Mouse (Mus musculus): ENCODE results near the gene Ptch1.

Gene Ptch1

DNA sequence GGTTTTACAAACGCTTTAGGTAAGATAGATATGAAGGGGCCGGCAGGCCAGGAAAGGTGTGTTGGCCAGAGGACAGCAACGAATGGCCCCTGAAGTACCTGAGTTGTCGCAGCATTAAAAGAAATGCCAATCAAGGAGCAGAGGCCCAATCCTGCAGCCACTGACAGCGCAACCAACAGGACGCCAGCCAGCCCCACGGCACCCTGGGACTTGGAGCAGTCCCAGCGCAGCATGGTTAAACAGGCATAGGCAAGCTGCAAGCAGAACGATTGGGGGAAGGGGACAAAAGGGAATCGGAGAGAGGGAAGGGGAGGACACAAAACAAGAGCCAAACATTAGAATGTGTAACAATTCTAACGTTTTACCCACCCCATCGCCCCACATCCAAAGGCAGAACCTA lies 32.8 kb downstream of the Ptch1 start:
- DNase-seq (ENCODE audit: low read depth, low spot score), result peak; percentile 50

DNA sequence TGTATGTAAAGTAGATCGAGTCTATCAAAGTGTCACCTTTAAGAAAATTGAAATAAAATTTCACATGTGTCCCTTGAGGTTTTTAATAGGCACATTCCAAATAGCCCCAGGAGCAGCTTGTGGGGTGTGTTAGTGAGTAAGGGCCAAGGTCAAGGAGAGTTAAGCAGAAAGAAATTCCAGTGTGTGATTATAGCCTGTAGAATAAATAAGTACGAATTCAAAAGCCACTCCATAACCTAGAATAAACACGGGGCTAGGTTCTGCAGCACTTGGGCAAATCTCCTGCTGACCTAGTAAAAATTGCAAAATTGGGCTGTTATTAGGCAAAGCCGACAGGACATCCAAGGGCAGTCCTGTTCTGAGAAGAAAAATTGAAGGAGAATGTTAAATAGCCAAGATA lies 38.4 kb downstream of the Ptch1 start:
- DNase-seq (ENCODE audit: low read depth, low spot score), result no peak

DNA sequence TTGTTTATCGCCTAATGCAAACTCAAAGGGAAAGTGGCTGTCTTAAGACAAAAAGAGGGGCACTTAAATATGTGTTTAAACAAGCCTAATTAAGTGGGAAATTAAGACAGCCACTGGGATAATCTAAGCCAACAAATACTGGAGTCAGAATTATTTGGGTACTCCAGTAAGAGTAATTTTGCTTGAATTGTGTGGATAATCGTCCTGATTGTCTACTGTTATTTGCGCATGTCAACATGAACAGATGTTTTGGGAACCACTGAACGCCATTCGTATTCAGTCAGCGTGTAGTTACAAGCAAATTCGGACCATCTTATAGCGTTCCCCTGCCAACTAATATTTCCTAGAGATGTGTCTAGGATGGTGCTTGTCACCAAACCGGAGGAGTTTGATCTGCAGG lies 42.5 kb downstream of the Ptch1 start:
- DNase-seq (ENCODE audit: low read depth, low spot score), result no peak

DNA sequence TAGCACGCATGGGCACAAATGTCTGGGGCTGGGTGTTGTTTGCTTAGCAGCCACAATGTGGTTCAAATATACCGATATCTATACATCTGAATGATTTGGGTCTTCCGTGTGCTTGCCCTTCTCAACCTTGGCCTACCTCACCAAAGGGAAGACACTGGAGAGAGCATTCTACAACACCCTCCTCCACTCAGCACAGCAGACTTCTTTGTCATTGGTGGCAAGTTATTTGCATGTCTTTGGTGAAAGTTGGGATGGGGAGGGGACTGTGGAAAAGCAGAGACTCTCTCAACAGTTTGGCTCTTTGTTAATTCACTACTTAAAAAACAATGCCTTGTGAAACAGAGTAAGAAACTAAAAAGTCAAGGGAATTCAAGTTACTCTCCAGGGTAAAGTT lies 43.0 kb downstream of the Ptch1 start:
- DNase-seq (ENCODE audit: low read depth, low spot score), result peak; percentile 95

DNA sequence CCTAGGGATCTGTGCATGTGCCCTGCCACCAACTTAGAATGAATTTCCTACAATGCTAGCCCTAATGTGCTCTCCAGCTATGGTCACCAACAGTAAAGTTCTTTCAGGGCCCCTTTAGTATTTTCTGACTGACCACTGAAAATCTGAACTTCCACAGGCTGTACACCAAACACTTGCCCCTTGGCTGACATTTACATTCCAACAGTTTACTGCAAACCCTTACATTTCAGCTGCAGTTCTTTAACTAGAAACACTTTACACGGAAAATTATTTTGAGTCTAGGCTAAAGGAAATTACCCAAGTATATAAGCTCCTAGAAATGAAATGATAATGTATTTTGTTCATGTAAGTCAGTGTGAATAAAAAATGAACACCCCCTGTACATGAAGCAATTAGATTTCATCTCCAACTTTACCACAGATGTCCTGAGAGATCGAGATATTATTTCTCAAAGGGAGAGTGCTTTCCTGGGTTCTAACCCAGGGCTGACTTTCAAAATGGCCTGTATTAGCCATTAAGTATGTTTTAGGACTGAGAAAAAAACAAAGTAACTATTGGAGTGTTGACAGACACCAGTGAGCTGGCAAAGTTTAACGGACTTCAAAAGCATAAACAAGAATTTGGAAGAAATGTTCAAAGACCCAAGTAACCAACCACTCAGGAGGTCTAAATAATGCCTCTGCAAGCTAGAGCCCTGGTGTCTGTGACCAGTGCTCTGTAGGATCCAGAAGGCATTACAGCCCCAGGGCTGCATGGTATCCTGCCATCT lies 43.6 kb downstream of the Ptch1 start:
- no peak for DNase-seq (ENCODE audit: low read depth, low spot score)

DNA sequence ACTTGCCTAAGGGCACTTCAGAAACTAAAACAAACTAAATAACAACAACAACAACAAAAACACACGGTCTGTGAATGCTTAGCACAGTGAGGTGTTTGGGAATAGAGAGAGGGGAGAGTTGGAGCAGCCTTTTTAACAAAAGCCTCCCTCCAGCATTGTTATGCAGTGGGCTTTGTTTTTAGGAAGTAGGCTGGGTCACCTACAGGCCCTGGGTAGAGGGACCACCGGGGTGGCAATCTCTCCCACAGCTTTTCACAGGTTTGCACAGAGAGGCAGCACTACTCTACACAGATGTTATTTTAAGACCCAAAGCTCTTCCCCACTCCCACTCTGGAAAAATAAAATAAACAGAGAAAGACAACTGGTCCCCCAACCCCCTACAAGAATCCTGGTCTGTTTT lies 44.5 kb downstream of the Ptch1 start:
- DNase-seq (ENCODE audit: low read depth, low spot score), result peak; percentile 69

DNA sequence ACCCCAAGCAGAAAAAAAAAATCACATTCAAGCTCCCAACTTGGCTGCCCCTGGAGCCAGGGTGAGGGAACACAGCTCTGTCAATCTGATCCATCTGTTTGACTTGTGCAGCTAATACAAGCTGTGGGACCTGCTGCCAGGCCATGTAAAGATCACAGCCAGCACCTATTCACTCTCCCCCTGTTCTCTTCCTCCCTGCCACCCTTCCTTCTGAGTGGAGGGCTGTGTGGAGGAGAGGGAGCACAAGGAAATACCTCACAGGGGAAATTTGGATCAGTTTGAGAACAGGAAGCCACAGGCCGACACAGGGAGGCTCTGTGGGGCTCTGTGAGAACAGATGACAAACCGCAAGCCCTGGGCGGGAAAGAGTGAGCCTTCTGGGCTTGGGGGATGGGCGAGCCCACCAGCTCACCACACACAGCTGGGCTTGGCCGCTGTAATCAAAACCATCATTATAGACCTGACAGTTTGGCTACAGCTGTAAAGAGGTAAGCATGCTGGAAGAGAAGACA lies 45.2 kb downstream of the Ptch1 start:
- peak; percentile 53 for DNase-seq (ENCODE audit: low read depth, low spot score)

DNA sequence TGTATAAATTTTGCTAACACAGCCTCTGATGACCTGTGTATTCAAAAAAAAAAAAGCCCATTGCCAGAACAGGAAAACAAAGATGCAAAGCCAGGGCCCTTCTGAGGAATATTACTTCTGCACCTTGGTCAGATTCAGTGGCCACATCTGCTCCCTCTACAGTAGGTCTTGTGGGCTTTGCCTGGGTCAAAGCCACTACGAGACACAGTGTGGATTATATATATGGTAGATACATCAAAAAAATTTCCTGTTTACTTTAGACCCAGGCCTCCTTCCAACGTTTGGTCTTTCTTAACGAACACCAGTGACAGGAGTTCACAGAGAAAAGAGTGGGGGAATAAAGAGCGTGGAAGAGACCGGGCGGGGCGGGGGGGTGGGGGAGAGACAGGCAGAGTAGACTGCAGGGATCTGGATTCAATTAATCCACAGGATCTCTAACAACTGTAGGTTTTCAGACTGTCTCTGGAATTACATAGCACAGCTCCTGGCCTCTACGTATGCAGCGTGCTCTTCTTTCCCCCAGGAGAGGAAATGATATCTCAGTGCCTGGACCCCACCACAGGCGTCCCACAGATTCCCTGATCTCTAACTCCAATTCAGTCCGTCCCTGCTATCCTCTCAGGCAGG lies 47.7 kb downstream of the Ptch1 start:
- DNase-seq (ENCODE audit: low read depth, low spot score), result no peak

DNA sequence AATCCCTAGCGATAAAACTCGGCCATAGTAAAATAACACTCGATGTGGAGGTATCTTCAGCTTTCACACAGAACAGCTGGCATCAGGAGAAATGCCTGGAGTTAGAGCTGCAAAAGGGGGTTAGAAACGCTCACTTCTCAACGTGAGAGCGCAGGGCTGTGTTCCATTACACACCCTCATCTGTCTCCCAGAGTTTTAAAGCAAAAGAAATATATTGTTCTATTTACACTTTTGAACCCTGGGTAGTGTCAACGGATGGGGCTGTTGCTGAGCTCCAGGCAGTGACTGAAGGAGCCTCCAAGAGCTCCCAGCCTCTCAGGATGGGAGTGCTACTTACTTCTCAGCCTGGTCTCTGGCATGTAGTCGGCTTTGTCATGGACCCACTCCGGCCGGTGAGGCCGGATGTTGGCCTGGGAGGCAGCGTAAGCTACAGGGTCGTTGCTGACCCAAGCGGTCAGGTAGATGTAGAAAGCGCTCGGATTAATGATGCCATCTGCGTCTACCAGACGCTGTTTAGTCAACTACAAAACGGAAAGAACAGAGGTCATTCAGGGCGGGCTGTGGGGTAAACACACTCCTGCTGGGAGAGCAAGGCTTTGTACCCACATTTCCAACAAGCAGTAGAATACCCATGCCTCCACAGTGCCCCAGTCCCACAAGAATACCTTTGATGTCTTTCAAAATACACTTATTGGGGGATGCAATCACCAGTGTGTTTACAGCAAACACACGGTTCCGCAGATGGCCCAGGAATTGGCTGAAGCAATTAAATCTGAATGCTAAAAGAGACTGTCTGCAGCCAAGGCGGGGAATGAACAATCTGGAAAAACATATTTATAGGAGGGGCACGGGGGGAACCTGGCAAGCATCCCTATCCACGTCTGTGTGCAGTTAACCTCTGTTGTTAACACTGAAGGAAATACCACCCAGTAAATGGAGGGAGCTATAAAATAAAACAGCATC lies 48.5 kb downstream of the Ptch1 start:
- no peak for DNase-seq (ENCODE audit: low read depth, low spot score)

DNA sequence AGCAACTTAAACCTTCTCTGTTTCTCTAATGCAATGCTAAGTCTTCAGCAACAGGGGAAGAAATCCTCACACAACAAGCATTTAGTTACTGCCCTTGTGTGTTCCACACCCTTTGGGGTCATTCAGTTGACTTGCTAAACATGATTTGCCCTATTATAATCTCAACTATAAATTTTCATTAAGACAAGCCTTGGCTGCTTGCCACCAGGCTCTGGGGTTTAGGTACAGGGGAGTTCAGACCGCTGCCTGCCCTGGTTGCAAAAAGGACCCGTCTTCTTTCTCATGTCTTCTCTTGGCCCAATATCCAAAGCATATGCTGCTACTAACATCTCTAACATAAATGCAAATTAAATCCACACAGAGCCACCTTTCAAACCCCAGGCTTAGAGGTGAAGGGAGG lies 49.3 kb downstream of the Ptch1 start:
- DNase-seq (ENCODE audit: low read depth, low spot score), result no peak

DNA sequence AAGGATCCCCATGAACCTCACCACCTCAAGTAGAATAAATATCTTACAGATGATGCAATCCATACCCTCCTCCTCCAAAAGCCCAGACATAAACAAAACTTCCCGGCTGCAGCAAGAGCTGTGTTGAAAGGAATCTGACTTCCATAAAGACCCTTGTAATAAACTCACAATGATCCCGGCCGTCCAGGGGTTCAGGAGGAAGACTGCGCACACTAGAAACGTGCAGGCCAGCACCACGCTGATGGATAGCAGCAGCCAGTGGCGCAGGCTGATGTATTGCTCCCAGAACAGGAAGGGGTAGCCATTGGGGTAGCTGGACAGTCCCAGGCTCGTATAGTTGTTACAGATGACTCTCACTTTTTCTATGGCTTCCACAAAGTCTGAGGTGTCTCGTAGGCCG lies 50.6 kb downstream of the Ptch1 start:
- peak; percentile 29 for DNase-seq (ENCODE audit: low read depth, low spot score)

DNA sequence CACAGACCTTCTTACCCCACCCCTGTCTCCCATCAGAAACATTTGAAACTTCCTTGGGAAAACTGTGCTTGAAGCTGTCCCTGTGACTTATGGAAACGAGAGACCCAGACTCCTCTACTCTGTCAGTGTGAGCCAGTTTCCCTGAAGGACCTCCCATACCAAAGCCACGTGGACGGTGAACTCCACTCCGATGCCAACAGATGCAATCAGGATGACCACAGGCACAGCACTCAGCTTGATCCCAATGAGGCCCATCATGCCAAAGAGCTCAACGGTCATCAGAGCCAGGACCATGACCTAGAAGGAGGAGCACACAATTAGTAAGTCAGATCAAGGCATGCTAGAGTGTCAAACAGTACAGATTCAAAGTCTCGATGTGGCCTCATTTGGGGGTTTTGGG lies 53.3 kb downstream of the Ptch1 start:
- no peak for DNase-seq (ENCODE audit: low read depth, low spot score)

DNA sequence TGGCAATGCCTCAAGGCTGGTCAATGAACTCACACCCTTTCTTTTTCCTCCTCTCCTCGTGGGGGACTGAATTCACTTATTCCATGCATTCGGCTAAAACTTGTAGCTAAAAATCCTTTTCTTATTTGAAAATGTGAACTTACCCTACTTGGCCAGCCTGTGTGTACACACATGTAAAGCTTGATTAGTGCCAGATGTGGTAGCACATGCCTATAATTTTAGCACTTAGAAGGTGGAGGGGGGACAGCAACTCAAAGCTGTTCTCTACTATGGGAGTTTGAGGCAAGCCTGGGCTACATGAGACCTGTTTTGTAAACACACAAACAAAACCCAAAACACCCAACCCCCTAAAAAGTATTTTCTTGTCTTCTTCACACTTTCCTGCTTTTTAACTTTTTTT lies 56.9 kb downstream of the Ptch1 start:
- no peak for DNase-seq (ENCODE audit: low read depth, low spot score)

DNA sequence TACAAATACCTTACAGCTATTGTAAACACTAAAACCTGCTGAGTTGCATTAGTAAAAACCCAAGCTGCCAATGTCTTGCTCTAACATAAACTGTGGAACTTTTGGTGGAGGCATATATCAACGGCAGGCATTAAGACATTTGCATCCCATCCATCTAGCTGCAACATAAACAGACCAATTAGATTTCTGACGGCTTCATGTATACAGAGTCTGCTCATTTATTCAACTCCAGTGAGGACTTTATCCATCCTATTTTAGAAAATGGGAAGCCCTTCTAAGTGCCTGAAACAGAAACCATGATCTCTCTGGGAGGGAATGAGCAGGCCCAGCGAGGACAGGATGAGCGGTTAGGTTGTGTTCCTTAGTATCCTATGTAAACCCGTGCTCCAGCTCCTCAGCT lies 57.9 kb downstream of the Ptch1 start:
- no peak for DNase-seq (ENCODE audit: low read depth, low spot score)

DNA sequence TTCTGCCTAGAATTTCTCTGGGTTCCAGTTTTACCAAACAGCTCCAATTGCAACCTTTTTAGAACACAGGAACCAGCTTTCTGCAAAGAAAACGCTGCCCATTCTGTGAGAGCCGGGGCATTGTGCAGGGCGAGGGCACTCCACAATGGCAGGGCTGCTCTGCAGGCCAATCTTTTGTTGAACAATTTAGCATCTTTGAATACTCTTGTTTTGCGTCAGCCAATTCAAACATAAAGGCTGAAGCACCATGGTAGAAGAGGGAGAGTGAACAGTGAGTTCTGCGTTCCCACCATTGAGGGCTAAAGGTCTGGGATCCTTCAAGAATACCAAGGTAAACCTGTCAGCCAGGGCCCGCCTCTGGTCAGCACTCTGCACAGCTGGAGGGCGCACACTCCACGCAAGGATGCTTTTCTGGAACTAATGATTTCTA lies 58.5 kb downstream of the Ptch1 start:
- DNase-seq (ENCODE audit: low read depth, low spot score), result no peak

DNA sequence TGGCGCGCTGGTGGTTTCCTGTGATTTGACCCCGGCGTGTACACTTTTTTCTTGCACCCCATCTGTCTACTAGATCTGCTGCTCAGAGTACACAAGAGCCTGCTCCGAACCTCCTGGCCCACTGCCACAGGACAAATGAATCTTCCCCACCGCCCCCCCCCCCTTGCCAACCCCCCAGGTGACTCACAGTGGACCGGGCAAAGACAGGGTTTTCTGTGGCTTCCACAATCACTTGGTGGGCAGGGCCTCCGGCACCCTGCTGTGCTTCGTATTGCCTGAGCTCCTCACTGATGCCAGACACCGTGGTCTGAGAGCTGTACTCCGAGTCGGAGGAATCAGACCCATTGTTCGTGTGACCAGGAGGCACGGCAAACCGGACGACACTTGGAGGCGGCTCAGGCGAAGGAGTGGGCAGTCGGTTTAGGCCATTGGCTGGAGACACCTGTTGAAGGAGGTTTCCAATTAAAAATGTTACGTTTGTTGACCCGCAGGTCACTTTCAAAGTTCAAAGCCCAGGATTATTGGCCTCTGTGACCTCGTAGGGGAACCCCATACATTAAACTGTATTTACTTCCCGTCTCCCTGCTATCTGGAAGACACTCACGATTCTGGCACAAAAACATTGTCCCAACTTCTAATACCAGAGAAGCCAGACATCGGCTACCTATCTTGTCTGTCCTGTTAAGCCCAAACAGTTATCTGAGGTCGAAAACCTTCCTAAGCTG lies 59.9 kb downstream of the Ptch1 start:
- peak; percentile 64 for DNase-seq (ENCODE audit: low read depth, low spot score)

DNA sequence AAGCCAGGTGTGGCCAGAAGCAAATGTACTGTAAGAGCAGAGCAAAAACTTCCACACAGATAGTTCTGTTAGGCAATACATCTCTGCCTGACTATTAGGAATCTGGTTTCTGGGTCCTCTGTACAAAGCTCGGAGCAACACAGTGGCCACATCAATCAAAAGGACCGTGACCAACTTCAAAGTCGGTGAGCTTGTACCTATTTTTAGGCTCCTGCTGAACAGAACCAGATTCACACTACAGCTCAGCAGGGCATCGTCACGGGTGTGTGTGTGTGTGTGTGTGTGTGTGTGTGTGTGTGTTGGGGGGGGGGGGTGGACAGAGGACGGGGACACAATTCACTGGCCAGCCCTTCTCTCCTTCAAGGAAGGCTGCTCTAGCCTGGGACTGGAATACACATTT lies 61.0 kb downstream of the Ptch1 start:
- DNase-seq (ENCODE audit: low read depth, low spot score), result no peak

DNA sequence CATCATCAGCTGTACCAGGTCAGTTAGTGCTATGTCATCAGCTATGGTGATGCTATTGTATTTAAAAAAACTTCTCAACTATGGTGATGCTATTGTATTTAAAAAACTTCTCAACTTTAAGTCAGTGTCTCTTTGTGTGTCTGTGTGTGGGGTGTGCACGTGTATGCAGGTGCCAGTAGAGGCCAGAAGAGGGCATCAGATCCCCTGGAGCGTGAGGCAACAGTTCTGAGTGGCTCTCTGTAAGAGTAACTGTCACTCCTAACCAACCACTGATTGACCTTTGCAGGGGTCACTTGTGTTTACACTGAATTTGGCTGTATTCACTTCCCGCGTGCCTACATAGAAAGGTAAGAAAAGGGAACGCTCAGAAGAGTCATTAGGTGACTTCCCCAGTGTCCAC lies 65.6 kb downstream of the Ptch1 start:
- peak; percentile 63 for DNase-seq (ENCODE audit: low read depth, low spot score)

DNA sequence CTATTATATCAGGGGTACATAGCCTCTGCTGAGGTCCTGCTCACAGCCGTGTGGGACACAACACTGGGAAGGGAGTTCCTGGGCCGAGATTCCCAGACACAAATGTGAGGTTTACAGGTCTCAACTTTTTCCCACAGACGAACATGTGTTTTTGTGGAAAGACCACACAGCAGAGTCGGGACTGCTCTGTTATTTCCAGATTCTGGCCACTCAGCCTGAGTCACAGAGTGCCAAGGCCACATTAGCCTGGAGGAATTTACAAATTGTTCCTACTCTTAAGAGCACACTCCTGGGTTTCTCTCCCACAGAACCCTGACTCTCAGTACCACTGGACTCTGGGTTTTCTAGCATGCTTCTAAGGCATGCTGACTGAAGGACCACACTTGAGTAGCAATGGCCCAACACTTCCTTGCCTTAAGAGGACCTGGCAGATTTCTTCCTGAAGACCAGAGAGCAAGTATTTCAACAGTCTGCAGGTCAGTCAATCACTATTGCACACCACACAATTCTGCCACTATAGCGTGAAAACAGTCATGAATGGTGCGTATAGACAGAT lies 66.3 kb downstream of the Ptch1 start:
- no peak for DNase-seq (ENCODE audit: low read depth, low spot score)

DNA sequence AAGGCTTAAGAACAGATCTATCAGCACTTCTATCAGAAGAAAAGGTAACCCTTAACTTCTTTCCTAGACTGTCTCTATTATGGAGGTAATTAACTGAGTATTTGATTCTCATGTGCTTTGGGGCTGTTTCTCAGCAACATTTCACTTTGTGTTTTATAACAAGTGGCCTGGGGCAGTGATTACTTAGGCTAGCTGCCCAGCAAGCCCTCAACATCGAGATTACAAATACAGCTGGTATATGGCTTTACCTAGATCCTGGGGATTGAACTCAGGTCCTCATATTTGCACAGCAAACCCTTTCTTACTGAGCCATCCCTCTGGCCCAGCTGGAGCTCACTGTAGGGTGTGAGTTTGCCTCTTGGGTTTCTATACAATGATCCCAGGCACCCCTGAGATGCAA lies 67.0 kb downstream of the Ptch1 start:
- DNase-seq (ENCODE audit: low read depth, low spot score), result no peak

DNA sequence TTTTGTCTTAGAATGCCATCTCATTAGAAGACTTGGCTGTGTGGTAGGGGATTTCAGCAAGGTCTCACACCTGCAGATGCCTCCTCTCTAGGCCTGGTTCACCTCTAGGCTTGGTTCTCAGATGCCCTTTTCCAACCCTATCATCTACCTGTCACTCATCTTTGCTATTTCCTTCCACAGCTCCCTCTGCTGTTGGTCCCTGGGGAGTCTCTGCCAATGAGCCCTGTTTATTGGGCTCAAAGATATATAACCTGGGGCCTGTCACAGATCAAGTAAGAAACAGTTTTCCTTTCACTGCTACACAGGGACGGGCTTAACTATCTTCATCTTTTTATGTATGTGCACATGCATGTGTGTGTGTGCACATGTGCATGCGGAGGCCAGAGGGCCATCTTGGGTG lies 71.0 kb downstream of the Ptch1 start:
- DNase-seq (ENCODE audit: low read depth, low spot score), result no peak
